Mouse (Mus musculus) liver, embryonic 13.5 days (tissue): Measurements from ENCODE around the gene Tmub1. TPM values are rescaled to one million over a fixed set of nuclear protein-coding genes. Genes with fewer than 3 reads are reported as not detected.
A peak's percentile ranks its signal among the peaks of the same experiment; 100 is the strongest.

Source experiments
- ATAC-seq: fragments of 200-750 bp; cut with Nextera tagmentation; 2 replicates; pipeline ENCODE4 v1.8.0; 2017; ENCODE audit warnings: low read depth, mild to moderate bottlenecking, moderate number of reproducible peaks, moderate library complexity
- DNase-seq: peaks from one replicate; pipeline ENCODE4 v3.0.0; 2022
- H3K27ac ChIP-seq: fragments of 300-500 bp; sonication (generic); 2 replicates; pipeline ENCODE4 v1.5.1; 2015; ENCODE audit warnings: moderate library complexity, mild to moderate bottlenecking, inconsistent platforms
- H3K27me3 ChIP-seq: fragments of 300-500 bp; sonication (generic); 2 replicates; pipeline ENCODE4 v1.6.1; 2015; ENCODE audit warnings: mild to moderate bottlenecking, inconsistent platforms
- H3K36me3 ChIP-seq: fragments of 300-500 bp; sonication (generic); 2 replicates; pipeline ENCODE4 v1.6.1; 2015; ENCODE audit warnings: mild to moderate bottlenecking, inconsistent platforms
- H3K4me1 ChIP-seq: fragments of 300-500 bp; sonication (generic); replicated peaks from 2 replicates; pipeline ENCODE4 v1.6.1; 2015; ENCODE audit warnings: inconsistent platforms
- H3K4me2 ChIP-seq: fragments of 300-500 bp; sonication (generic); 2 replicates; pipeline ENCODE4 v1.6.1; 2015; ENCODE audit warnings: inconsistent platforms, mild to moderate bottlenecking, moderate library complexity
- H3K4me3 ChIP-seq: fragments of 300-500 bp; sonication (generic); replicated peaks from 2 replicates; pipeline ENCODE4 v1.5.1; 2015; ENCODE audit warnings: mild to moderate bottlenecking, inconsistent platforms
- H3K9ac ChIP-seq: fragments of 300-500 bp; sonication (generic); 2 replicates; pipeline ENCODE4 v1.6.1; 2015; ENCODE audit warnings: mild to moderate bottlenecking, inconsistent platforms
- H3K9me3 ChIP-seq: fragments of 300-500 bp; sonication (generic); replicated peaks from 2 replicates; pipeline ENCODE4 v1.6.1; 2016; ENCODE audit warnings: inconsistent platforms
- WGBS: fragments of 180-500 bp; shearing (Covaris S2); methylation state at CpG from one replicate; pipeline ENCODE4 v1.1.7; 2015; ENCODE audit not compliant: insufficient replicate concordance; 5-methylcytosine and 5-hydroxymethylcytosine counted together
- polyA plus RNA-seq: library from polyadenylated mRNA; unstranded; fragments of >200 nt; fragmentation: Nextera tagmentation; extraction: Ambion mirVana; gene quantifications from 2 replicates; pipeline ENCODE4 v1.2.1, GENCODE M21; 2015

Tmub1 gene
- polyA plus RNA-seq, 1 experiment from 2014 or later: 5.8 TPM

DNA sequence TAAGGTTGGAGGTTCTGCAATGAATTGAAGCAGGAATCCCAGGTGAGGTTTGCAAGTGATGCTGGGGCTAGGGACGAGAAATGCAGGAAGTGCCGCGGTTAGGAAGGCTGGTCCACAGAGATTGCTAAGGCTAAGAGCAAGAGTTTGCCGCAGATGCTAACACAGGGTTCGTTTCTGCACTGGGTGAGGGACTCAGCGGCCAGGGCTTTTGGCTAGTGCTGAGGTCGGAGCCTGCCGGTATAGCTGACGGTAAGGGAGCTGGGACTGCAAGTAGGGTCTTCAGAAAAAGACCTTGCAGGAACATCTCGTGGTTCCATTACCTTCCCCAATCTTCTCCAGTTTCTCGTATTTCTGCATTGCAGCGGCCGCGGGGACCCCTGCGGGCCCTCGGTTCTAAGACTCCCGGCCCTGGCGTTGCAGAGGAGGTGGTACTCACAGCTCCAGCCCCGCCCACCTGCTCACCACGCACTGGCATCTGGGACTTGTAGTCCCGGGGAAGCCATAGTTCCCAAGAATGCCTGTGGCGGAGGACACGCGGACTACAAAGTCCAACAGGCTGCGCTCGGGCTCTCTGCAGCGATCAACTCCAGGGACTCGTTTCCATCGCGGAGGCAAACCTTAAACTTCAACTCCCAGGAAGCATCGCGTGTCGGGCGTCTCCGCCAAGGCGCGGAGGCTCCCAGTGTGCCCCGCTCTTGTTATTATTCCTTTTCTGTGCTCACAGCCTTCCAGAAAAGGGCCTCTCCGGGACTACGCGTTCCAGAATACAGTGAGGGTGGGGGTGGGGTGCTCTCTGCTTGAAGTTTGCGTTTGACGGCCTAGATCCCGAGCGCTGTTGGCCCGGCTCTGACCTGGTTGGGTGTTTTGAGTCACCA is 24.3 kb downstream of the Tmub1 start, which contains the start of the genes Cdk5 and Slc4a2:
TSS of gene Cdk5 (minus strand) at position 402 of the 875 bp plus-strand sequence.
TSS of gene Slc4a2 (plus strand) at position 709 of the 875 bp plus-strand sequence.
- under 1% methylated on average over 46 of the region's 46 CpGs for WGBS
- H3K4me2 ChIP-seq: peak within 1 kb of the TSS; percentile 94
- peak within 1 kb of the TSS; percentile 88 for H3K9ac ChIP-seq
- peaks cover 12% of the 10 kb centered on the region for H3K36me3 ChIP-seq
- peak within 1 kb of the TSS; percentile 69 for H3K4me3 ChIP-seq
- DNase-seq (peak; percentile 96), ATAC-seq (peak; percentile 92)
- peak within 1 kb of the TSS; percentile 94 for H3K27ac ChIP-seq
- peaks cover 50% of the 10 kb centered on the region for H3K4me1 ChIP-seq
- no peaks in the 10 kb centered on the region for H3K27me3 ChIP-seq
- no peaks in the 10 kb centered on the region for H3K9me3 ChIP-seq

GRCm38 (mm10) chr5:24420381-24420780 is 27.3 kb downstream of the Tmub1 start:
- Histone ChIP-seq H3K4me1 (peaks cover 23% of the 10 kb centered on the region), H3K4me2 (no peak overlapping the region), H3K4me3 (no peak overlapping the region), H3K9me3 (no peaks in the 10 kb centered on the region), H3K9ac (no peak overlapping the region), H3K36me3 (peaks cover 12% of the 10 kb centered on the region), H3K27ac (no peak overlapping the region), H3K27me3 (peaks cover 5% of the 10 kb centered on the region; the same call in 1 of the 2 replicates)
- WGBS: 87% methylated on average over 9 of the region's 9 CpGs
- ATAC-seq (no peak), DNase-seq (no peak)

DNA sequence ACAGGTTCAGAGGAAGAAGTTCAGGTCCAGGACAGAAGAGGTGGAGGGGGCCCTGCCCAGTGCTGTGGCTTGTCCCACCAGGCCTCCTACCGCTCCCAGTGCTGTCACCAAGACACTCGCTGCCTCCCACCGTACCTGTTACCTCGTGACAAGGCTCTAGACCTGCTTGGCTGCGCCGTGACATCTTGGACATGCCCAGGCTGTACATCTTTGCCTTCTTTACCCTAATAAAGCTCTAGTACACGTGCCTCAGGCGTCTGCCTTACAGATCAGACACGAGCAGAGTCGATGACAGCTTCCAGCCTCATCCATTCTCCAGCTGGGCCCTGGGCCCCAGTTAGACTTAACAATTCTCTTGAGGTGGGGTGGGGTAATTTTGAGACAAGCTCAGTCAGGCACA is 30.1 kb downstream of the Tmub1 start:
- Histone ChIP-seq H3K36me3 (peaks cover 12% of the 10 kb centered on the region), H3K4me3 (no peak overlapping the region), H3K9ac (no peak overlapping the region), H3K27me3 (peaks cover 29% of the 10 kb centered on the region), H3K4me2 (no peak overlapping the region), H3K9me3 (no peaks in the 10 kb centered on the region), H3K4me1 (peaks cover 7% of the 10 kb centered on the region), H3K27ac (no peak overlapping the region)
- no peak for ATAC-seq
- DNase-seq: no peak
- WGBS: 76% methylated on average over 10 of the region's 10 CpGs

DNA sequence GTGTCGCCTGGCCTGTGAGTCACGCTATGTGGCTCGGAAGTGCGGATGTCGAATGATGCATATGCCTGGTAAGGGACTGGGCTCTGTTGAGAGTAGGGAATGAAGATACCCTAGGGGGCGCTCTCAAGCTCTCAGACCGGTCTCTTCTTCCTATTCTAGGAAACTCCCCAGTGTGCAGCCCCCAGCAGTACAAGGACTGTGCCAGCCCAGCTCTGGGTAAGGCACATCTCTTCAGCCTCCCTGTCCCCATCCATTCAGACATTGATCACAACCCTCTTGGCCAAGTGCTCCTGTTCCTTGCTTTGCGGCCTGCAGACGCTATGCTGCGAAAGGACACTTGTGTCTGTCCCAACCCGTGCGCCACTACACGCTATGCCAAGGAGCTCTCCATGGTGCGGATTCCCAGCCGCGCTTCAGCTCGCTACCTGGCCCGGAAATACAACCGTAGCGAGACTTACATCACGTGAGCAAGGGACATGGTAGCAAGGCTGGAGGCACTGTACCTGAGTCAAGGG is 31.4 kb downstream of the Tmub1 start:
- Histone ChIP-seq H3K4me1 (peaks cover 3% of the 10 kb centered on the region; the same call in 1 of the 2 replicates), H3K27ac (no peak overlapping the region), H3K27me3 (peaks cover 42% of the 10 kb centered on the region), H3K9ac (no peak overlapping the region), H3K36me3 (peaks cover 12% of the 10 kb centered on the region), H3K9me3 (no peaks in the 10 kb centered on the region), H3K4me3 (no peak overlapping the region), H3K4me2 (no peak overlapping the region)
- ATAC-seq (peak; percentile 63), DNase-seq (peak; percentile 48)
- 9% methylated on average over 21 of the region's 21 CpGs for WGBS

- H3K27me3 ChIP-seq: peaks cover 45% of the 10 kb centered on the region
- WGBS: 69% methylated on average over 13 of the region's 13 CpGs
- ATAC-seq: no peak
- DNase-seq: no peak
- peaks cover 3% of the 10 kb centered on the region; the same call in 1 of the 2 replicates for H3K4me1 ChIP-seq
- H3K4me2 ChIP-seq: no peak overlapping the region
- no peak overlapping the region for H3K4me3 ChIP-seq
- 0 out of 2 replicates have a peak, but pooled peaks cover 2% of the 10 kb centered on the region for H3K36me3 ChIP-seq
- H3K9ac ChIP-seq: no peak overlapping the region
- H3K27ac ChIP-seq: no peak overlapping the region
- no peaks in the 10 kb centered on the region for H3K9me3 ChIP-seq
Observed at GRCm38 (mm10) chr5:24413938-24414337, 33.7 kb downstream of the Tmub1 start.

DNA sequence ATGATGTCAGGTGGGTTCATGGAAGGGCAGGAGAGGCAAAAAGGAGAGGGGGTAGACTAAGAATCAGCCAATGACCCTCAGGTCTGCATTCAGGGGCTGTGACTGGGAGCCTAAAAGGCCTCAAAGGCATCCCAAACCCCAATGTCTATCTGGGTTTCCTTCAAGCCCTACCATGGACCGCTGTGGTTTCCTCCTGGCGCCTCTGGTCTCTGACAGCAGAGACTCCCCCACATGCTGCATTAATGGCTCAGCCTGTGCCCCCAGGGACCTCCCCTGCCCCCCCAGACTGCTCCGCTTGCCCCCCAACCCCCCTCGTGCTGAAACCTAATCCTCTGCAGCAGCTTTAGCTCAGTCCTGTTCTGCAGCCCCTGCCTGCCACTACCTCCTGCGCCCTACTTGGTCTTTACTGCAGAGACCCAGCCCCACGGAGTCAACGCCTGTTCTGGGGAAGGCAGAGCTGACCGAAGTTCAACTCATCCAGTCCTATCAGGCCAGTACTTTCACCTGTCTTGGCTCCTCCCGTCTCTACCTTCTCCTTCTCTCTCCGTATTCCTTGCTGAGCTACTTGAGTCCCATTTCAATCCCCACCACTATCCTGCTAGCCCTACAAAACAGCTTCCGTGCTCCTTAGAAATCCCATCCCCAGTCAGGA is 34.5 kb downstream of the Tmub1 start, which contains the start of gene Asic3:
TSS of gene Asic3 (plus strand) at position 351 of the 652 bp plus-strand sequence.
- H3K4me2 ChIP-seq: no peak within 1 kb of the TSS
- H3K9me3 ChIP-seq: no peaks in the 10 kb centered on the region
- WGBS: 32% methylated on average over 11 of the region's 11 CpGs
- H3K36me3 ChIP-seq: 0 out of 2 replicates have a peak, but pooled peaks cover under 1% of the 10 kb centered on the region
- H3K4me1 ChIP-seq: peaks cover 3% of the 10 kb centered on the region; the same call in 1 of the 2 replicates
- H3K4me3 ChIP-seq: no peak within 1 kb of the TSS
- ATAC-seq (no peak), DNase-seq (no peak)
- peaks cover 45% of the 10 kb centered on the region for H3K27me3 ChIP-seq
- H3K9ac ChIP-seq: no peak within 1 kb of the TSS
- no peak within 1 kb of the TSS for H3K27ac ChIP-seq

DNA sequence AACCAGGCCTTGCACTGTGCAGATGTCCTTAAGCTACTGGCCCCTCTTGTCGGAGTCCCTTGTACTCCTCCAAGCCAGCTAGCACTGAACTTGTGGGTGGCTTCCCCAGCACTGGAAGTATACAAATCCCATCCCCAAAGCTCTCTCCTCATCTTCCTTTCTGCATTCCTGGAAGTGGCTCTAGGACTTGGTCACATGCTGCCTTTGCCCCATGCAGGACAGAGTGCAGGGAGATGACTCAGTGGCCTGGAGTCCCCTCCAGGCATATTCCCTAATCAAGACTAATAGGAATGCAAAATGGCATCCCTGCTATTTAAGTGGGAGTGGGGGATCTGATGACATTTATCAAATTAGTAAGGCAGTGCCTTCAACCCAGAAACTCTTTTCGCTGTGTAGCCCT is 35.6 kb downstream of the Tmub1 start:
- no peak overlapping the region for H3K27ac ChIP-seq
- H3K9ac ChIP-seq: no peak overlapping the region
- H3K4me1 ChIP-seq: peaks cover 3% of the 10 kb centered on the region; the same call in 1 of the 2 replicates
- ATAC-seq (no peak), DNase-seq (no peak)
- no peak overlapping the region for H3K4me3 ChIP-seq
- H3K9me3 ChIP-seq: no peaks in the 10 kb centered on the region
- WGBS: 69% methylated on average over 2 of the region's 2 CpGs
- no peak overlapping the region for H3K4me2 ChIP-seq
- peaks cover 10% of the 10 kb centered on the region for H3K36me3 ChIP-seq
- peaks cover 45% of the 10 kb centered on the region for H3K27me3 ChIP-seq

DNA sequence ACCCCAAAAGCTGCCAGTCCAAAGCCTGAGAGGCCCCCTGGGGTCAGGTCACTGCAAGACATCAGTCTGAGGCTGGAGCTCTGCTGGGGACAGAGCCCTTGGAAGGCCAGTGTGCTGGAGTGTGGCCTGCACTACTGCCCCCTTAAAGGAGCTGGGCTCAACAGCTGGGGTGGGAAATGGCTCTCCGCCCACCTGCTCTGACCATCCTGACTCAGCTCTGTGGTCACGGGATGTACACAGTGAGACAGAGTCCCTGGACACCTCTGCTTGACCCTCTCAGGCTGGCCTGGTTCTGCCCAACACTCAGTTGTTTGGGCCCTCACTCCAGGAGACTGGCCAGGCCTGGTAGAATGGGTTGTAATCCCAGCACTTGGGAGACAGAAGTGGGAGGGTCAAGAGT is 38.2 kb downstream of the Tmub1 start:
- Histone ChIP-seq H3K27me3 (peaks cover 35% of the 10 kb centered on the region), H3K4me3 (no peak overlapping the region), H3K27ac (no peak overlapping the region), H3K9me3 (no peaks in the 10 kb centered on the region), H3K4me1 (peaks cover 15% of the 10 kb centered on the region), H3K36me3 (peaks cover 30% of the 10 kb centered on the region), H3K4me2 (no peak overlapping the region), H3K9ac (no peak overlapping the region)
- ATAC-seq (no peak), DNase-seq (no peak)
- WGBS: 75% methylated on average over 2 of the region's 2 CpGs

GRCm38 (mm10) chr5:24408651-24409050 is 39.0 kb downstream of the Tmub1 start:
- H3K36me3 ChIP-seq: peaks cover 36% of the 10 kb centered on the region
- no peak overlapping the region for H3K9ac ChIP-seq
- WGBS: 76% methylated on average over 13 of the region's 13 CpGs
- H3K4me2 ChIP-seq: no peak overlapping the region
- H3K4me1 ChIP-seq: peaks cover 22% of the 10 kb centered on the region
- DNase-seq: no peak
- no peak overlapping the region for H3K27ac ChIP-seq
- no peak for ATAC-seq
- peaks cover 27% of the 10 kb centered on the region for H3K27me3 ChIP-seq
- no peaks in the 10 kb centered on the region for H3K9me3 ChIP-seq
- no peak overlapping the region for H3K4me3 ChIP-seq

GRCm38 (mm10) chr5:24405389-24405876 is 42.2 kb downstream of the Tmub1 start:
- no peak overlapping the region for H3K4me3 ChIP-seq
- H3K9ac ChIP-seq: no peak overlapping the region
- peaks cover 22% of the 10 kb centered on the region for H3K4me1 ChIP-seq
- ATAC-seq (no peak), DNase-seq (no peak)
- H3K27me3 ChIP-seq: no peaks in the 10 kb centered on the region
- H3K9me3 ChIP-seq: no peaks in the 10 kb centered on the region
- peak overlapping the region; percentile 2; the same call in 1 of the 2 replicates for H3K27ac ChIP-seq
- WGBS: 58% methylated on average over 3 of the region's 3 CpGs
- no peak overlapping the region for H3K4me2 ChIP-seq
- peaks cover 67% of the 10 kb centered on the region for H3K36me3 ChIP-seq
